Mouse (Mus musculus): ENCODE results near the gene Ddx3x.

- no peak for TF ChIP-seq CTCF (IDR thresholded peaks at IDR 0.05; ENCODE audit: control insufficient read depth, insufficient read depth, insufficient read length)
- TF ChIP-seq MYOD1 (IDR thresholded peaks at IDR 0.05; ENCODE audit: control insufficient read depth, insufficient read length, low read depth), result no peak
- TF ChIP-seq MYOG (IDR thresholded peaks at IDR 0.05; ENCODE audit: control insufficient read depth, extremely low read depth, insufficient read length), result no peak
- no peak for TF ChIP-seq FOSL1 (IDR thresholded peaks at IDR 0.05; ENCODE audit: insufficient read depth, low read length, poor library complexity, severe bottlenecking)
- TF ChIP-seq MAX (IDR thresholded peaks at IDR 0.05), result no peak
Observed at GRCm38 (mm10) chrX:13251683-13252082, 29.1 kb upstream of the Ddx3x start.
